In the genomic region with DNA sequence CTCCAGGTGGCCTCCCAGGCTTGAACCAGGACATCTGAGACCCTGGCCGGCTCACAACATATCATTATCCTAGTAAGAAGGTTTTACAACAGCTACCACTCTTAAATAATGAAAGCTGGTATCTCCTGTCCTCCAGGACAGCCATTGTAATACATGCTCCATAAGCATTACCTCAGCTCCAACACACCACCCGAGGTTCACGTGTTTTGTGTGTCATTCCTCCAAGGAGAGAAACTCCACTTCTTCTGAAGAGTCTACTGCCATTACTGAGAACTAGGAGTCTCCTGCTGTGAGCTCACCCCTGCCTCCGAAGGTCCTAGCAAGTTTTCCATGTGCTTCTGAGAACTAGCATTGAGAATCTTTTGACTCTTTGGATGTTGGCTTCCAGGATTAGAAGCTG, we compare ENCODE assay signal across 21 mouse cellular contexts.
DNase-seq lines count a peak whose midpoint lies in the region; TF ChIP-seq lines count a peak whose summit lies in the region.
"Had no signal": no experiment of that assay in that cellular context is flagged by ENCODE, and none has a peak within 500 bp of the region (broad histone marks: within the 10 kb centered on the region; RNA-seq: fewer than 3 reads in every experiment).

No protein-coding gene starts in this region.

- TF ChIP-seq EP300 in ES-Bruce4 (IDR thresholded peaks at IDR 0.05; ENCODE audit: insufficient read depth, low read depth, low read length), result no peak

- H3K36me3 ChIP-seq in ES-Bruce4 (ENCODE audit: control insufficient read depth, insufficient read depth, low read length, poor library complexity, severe bottlenecking), result no peaks in the 10 kb centered on the region
- H3K36me3 ChIP-seq in ES-E14 (ENCODE audit: control insufficient read depth, insufficient read depth, low read length, poor library complexity, severe bottlenecking), result peaks cover 2% of the 10 kb centered on the region; the same call in 1 of the 2 replicates
- H3K36me3 ChIP-seq: embryonic facial prominence, embryonic 10.5 days; embryonic facial prominence, embryonic 12.5 days; forebrain, embryonic 15.5 days had no signal

- H3K27me3 ChIP-seq in ES-Bruce4 (ENCODE audit: control insufficient read depth, insufficient read depth, low read length, poor library complexity, severe bottlenecking), result no peaks in the 10 kb centered on the region
- H3K27me3 ChIP-seq: CH12.LX; embryonic facial prominence, embryonic 12.5 days; forebrain, embryonic 13.5 days; forebrain, embryonic 15.5 days had no signal

- no peak for TF ChIP-seq POLR2A in ES-Bruce4 (IDR thresholded peaks at IDR 0.05; ENCODE audit: insufficient read depth, low read length)

- H3K9me3 ChIP-seq in ES-Bruce4 (replicated peaks; ENCODE audit: control insufficient read depth, insufficient read depth, low read length, poor library complexity, severe bottlenecking), result peaks cover 10% of the 10 kb centered on the region
- H3K9me3 ChIP-seq in ES-E14 (ENCODE audit: control insufficient read depth, insufficient read depth, low read depth, low read length), result no peaks in the 10 kb centered on the region
- H3K9me3 ChIP-seq: embryonic facial prominence, embryonic 10.5 days; embryonic facial prominence, embryonic 12.5 days; forebrain, embryonic 13.5 days; forebrain, embryonic 15.5 days had no signal

- TF ChIP-seq CTCF in ES-Bruce4 (IDR thresholded peaks at IDR 0.05; ENCODE audit: low read depth, low read length), result no peak
- no peak for TF ChIP-seq CTCF in gastrocnemius, adult 2 months (IDR thresholded peaks at IDR 0.05)

- no peak for DNase-seq in ES-E14 (ENCODE audit: low read depth, low spot score)
- DNase-seq in WW6 (ENCODE audit: low read depth, low spot score), result peak; percentile 11
- DNase-seq in urinary bladder, adult 18-20 months (ENCODE audit: low spot score in 2 of 2), result no peak
- no peak for DNase-seq in gastrocnemius, adult 2 months
- no peak for DNase-seq in layer of hippocampus, postnatal 25 days (ENCODE audit: extremely low spot score in 1 of 2, low spot score in 1 of 2)
- DNase-seq: adrenal gland, adult 8-10 months; adrenal gland, postnatal 14 days; adrenal gland, postnatal 36 days; B cell, adult 2 months; cerebellum, adult 11-12 months; cerebellum, adult 2 months; cerebellum, adult 9-10 months; cerebellum, postnatal 10 days; cerebellum, postnatal 25 days; forebrain, postnatal 0 days had no signal

- no peaks in the 10 kb centered on the region for H3K4me1 ChIP-seq in ES-Bruce4 (ENCODE audit: control insufficient read depth, insufficient read depth, low read length)
- 0 out of 4 replicates have a peak, but pooled peaks cover 2 to 3% of the 10 kb centered on the region in 2 experiments for H3K4me1 ChIP-seq in ES-E14 (ENCODE audit: control insufficient read depth in 2 of 2, insufficient read depth in 2 of 2, low read length in 2 of 2, poor library complexity in 1 of 2)
- H3K4me1 ChIP-seq: embryonic facial prominence, embryonic 10.5 days; embryonic facial prominence, embryonic 12.5 days; forebrain, embryonic 13.5 days; forebrain, embryonic 15.5 days had no signal

- intact Hi-C loops in gastrocnemius, adult 2 months (cut with DNase I), result no loop called here

- H3K27ac ChIP-seq in ES-Bruce4 (ENCODE audit: insufficient read depth, low read length) (peak overlapping the region; percentile 96), ES-E14 (ENCODE audit: insufficient read depth, low read depth, low read length, poor library complexity, severe bottlenecking) (peak overlapping the region; percentile 94)
- no peak overlapping the region for H3K27ac ChIP-seq in gastrocnemius, adult 2 months
- H3K27ac ChIP-seq: embryonic facial prominence, embryonic 10.5 days; embryonic facial prominence, embryonic 12.5 days; forebrain, embryonic 13.5 days; forebrain, embryonic 15.5 days had no signal

- H3K9ac ChIP-seq in ES-Bruce4 (ENCODE audit: low read depth, poor library complexity, severe bottlenecking), result no peak overlapping the region
- H3K9ac ChIP-seq in ES-E14 (ENCODE audit: insufficient read depth, low read depth, low read length, poor library complexity, severe bottlenecking), result no peak overlapping the region
- H3K9ac ChIP-seq: embryonic facial prominence, embryonic 12.5 days; forebrain, embryonic 13.5 days; forebrain, embryonic 15.5 days; forebrain, postnatal 0 days had no signal

- in situ Hi-C loops in ES-E14 (cut with MboI; ENCODE audit: low sequenced_read_pairs in 2 of 2, unreplicated experiment in 2 of 2), result no loop called here

- H3K4me3 ChIP-seq in ES-Bruce4 (ENCODE audit: low read depth, low read length) (no peak overlapping the region), ES-E14 (ENCODE audit: insufficient read depth in 1 of 2, low read depth in 1 of 2, low read length in 2 of 2, poor library complexity in 1 of 2, severe bottlenecking in 1 of 2) (no peak overlapping the region)
- no peak overlapping the region for H3K4me3 ChIP-seq in gastrocnemius, adult 2 months
- H3K4me3 ChIP-seq: embryonic facial prominence, embryonic 10.5 days; embryonic facial prominence, embryonic 12.5 days; forebrain, embryonic 13.5 days; forebrain, embryonic 15.5 days had no signal

TF ChIP-seq in ES-E14, 5 proteins besides CTCF, POLR2A, EP300 and RAD21:
- no peak for TF ChIP-seq ZNF384 (IDR thresholded peaks at IDR 0.05; ENCODE audit: low read depth, low read length)
- no peak for TF ChIP-seq HCFC1 (IDR thresholded peaks at IDR 0.05; ENCODE audit: borderline replicate concordance, insufficient read depth, low read length)
- no peak for TF ChIP-seq CHD2 (IDR thresholded peaks at IDR 0.05; ENCODE audit: low read depth, low read length)
- no peak for TF ChIP-seq MAFK (IDR thresholded peaks at IDR 0.05; ENCODE audit: insufficient read depth, low read depth, low read length)
- TF ChIP-seq ZC3H11A (IDR thresholded peaks at IDR 0.05; ENCODE audit: borderline replicate concordance, low read depth, low read length), result no peak
